Mouse (Mus musculus): Measurements from ENCODE around the gene Tnfrsf13b.
"Not testable (repeated sequence)": the region's sequence is repeated elsewhere in the genome, so short reads cannot be mapped to it uniquely, and the experiment has no call there.

Tnfrsf13b gene

GRCm38 (mm10) chr11:61170184-61170583, 43.6 kb downstream of the Tnfrsf13b start:
- no peak for DNase-seq (ENCODE audit: low read depth, low spot score)

GRCm38 (mm10) chr11:61173477-61173876, 46.9 kb downstream of the Tnfrsf13b start:
- not testable (repeated sequence) for DNase-seq (ENCODE audit: low read depth, low spot score)

DNA sequence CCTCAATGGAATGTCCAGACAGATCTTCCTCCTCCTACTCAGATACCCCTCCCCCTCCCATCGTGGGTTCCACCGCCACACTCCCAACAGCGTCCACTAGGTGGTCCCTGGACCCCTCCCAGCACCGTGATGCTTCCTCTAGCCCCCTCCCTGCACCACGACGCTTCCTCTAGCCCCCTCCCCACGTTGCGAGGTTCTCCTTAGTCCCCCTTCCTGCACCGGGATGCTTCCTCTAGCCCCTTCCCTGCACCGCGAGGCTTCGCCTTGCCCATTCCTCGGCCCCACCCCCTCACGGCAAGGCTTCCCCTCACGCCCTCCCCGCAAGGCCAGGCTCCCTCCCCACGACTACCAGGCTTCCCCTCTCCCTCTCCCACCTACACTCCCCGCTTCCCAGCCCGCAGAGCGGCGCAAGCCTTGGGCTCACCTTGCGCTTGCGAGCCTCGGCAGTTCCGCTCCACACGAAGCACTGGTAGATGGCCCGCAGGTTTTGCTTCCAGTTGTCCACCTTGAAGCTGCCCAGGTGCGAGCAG, 47.8 kb downstream of the Tnfrsf13b start:
- DNase-seq (ENCODE audit: low read depth, low spot score) = no peak

DNA sequence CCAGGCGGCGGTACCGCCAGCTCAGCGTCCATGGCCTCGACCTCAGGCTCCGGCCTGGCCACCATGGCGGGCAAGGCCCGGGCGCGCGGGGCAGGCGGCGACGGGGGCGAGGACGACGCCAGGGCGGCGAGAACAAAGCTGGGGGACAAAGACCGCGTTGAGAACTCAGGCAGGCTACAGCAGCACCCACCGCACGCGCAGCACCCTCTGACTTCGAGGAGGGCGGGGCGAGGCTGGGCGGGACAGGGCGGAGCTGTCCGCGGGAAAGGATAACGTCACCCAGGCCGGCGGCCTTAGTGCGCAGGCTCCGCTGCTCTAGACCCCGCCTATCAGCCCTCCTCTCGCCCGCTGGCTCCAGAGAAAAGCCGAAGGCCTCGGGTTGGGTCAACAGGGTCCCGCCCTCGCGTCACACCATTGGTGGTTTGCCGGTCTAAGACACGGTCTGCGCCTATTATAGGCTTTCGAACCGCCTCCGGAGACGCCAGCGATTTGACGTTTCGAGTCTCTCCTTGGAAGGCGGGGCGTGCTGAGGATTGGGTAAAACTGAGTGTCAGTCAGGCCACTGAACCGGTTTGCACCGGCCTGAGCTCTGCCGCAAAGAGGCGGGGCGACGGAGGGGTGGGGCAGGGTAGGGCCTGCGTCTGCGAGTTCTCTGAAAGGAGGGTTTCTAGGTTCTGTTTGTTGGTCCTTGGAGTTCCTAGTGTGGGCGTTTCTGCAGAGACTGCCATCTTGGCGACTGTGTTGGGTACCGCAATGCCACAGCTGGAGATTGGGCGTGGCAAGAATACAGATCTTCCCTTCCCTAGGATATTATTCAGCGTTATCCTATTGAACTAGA, 48.5 kb downstream of the Tnfrsf13b start, which contains the start of gene Usp22:
Usp22 (minus strand) TSS at position 235 of the 838 bp plus-strand sequence.
- peak; percentile 100 for DNase-seq (ENCODE audit: low read depth, low spot score)

GRCm38 (mm10) chr11:61175778-61176177, 49.2 kb downstream of the Tnfrsf13b start:
- DNase-seq (ENCODE audit: low read depth, low spot score) = no peak

DNA sequence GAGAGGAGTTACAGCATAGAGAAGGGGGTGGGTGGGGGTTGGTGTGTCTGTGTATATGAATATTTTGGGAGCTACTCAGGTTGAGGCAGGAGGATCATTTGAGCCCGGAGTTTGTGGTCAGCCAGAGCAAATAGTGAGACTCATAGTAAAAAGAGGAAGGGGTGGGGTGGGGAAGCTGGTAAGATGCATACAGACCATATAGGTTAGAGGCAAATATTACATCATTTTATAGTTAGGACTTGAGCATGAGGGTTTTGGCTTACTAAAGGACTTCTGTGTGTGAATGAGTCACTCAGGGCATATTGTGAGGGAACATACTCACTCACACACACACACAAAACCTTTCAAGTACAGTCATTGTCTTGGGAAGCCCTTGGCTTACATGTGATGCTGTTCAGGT, 49.8 kb downstream of the Tnfrsf13b start:
- DNase-seq (ENCODE audit: low read depth, low spot score) = no peak

GRCm38 (mm10) chr11:61180361-61180760, 53.8 kb downstream of the Tnfrsf13b start:
- no peak for DNase-seq (ENCODE audit: low read depth, low spot score)

DNA sequence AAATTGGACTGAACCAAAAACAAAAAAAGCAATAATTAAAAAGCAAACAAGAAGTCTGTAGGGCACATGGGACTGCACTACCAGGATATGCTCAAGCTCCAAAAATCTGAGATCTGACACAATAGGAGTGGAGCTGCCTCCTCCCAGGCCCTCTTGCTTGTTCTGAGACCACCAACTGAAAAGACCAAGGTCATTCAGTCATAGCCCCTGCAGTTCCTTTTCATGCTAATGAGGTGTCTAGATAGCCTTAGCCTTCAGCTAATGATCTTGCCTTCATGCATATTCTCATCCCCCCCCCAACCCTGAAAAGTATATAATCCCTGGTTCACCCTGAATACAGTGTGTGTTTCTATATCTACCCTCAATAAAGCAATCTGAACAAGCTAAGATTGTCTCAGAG, 55.1 kb downstream of the Tnfrsf13b start:
- no peak for DNase-seq (ENCODE audit: low read depth, low spot score)

- DNase-seq (ENCODE audit: low read depth, low spot score) = no peak
Observed at GRCm38 (mm10) chr11:61183820-61184219, 57.3 kb downstream of the Tnfrsf13b start.

DNA sequence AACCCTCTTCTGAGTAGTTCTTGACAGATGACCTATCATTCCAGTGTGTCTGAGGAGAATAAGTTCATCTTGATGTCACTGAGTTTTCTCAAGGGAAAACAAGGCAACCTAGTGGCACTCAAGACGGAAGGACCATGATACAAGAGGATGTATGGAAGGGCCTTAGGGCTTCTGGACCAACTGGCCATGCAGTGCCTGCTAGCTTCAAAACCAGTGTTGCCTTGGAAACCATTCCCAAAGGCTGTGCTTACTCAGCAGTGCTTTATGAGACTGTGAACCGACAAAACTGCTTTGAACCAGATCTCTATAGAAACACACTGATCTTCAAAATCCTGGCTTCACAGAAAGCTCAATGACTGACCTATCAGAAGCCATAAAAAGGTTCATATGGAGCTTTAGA, 64.2 kb downstream of the Tnfrsf13b start:
- DNase-seq (ENCODE audit: low read depth, low spot score) = no peak

DNA sequence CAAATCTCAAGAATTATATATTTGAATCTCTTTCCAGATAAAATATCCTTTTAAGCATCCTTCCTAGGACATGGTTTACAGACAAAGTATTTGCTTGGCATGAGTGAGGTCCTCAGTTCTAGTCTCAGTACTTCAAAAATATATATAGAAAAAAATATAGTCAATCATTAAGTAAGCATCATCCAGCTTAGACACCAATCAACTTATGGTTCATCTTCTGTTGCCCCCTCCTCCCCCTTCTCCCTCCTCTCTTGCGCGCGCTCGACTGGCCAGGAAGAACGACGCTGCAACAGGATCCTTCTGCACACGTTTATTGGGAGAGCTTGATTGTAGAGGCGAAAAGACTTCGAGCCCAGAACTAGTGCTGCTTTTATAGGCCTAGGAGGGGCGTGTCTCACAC, 65.6 kb downstream of the Tnfrsf13b start:
- DNase-seq (ENCODE audit: low read depth, low spot score) = not testable (repeated sequence)

- no peak for DNase-seq (ENCODE audit: low read depth, low spot score)
Observed at GRCm38 (mm10) chr11:61192779-61193178, 66.2 kb downstream of the Tnfrsf13b start.

- DNase-seq (ENCODE audit: low read depth, low spot score) = peak; percentile 70
Observed at GRCm38 (mm10) chr11:61193392-61193791, 66.8 kb downstream of the Tnfrsf13b start.

GRCm38 (mm10) chr11:61196616-61197353, 70.2 kb downstream of the Tnfrsf13b start:
- no peak for DNase-seq (ENCODE audit: low read depth, low spot score)

DNA sequence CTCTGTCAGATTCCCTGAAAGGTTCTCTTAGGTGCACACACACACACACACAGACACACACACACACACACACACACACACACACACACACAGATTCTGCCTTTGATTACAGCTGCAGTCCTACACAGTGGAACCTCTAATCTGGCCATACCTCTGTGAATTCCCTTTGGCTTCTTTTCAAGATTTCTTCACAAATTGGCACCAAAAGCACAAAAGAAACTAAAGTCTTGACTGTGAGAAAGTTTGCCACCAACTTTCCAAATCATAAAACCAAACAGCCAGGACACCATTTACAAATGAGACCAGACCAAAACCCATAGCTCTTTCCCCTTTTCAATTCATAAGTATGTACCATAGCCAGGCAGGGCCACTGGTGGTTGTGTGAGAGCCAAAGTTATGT, 71.4 kb downstream of the Tnfrsf13b start:
- DNase-seq (ENCODE audit: low read depth, low spot score) = no peak

Data from CD4-positive helper T cell, adult 2 months (primary cell).